Mouse (Mus musculus) lung, postnatal 36 days (tissue): ENCODE results near the gene Prdm11.
A peak's percentile ranks its signal among the peaks of the same experiment; 100 is the strongest.

ENCODE experiments used
- DNase-seq: peaks from one replicate; pipeline ENCODE4 v3.0.0; 2022; ENCODE audit warnings: mixed read lengths

Gene Prdm11

GRCm38 (mm10) chr2:93045129-93045817 lies 694 bp downstream of the Prdm11 start:
- DNase-seq, result peak; percentile 97

GRCm38 (mm10) chr2:93043449-93044157 lies 2.4 kb downstream of the Prdm11 start:
- no peak for DNase-seq

GRCm38 (mm10) chr2:93041470-93041869 lies 4.5 kb downstream of the Prdm11 start:
- DNase-seq, result no peak

- peak; percentile 66 for DNase-seq
Observed at GRCm38 (mm10) chr2:93040841-93041240, 5.1 kb downstream of the Prdm11 start.

GRCm38 (mm10) chr2:93039706-93040105 lies 6.3 kb downstream of the Prdm11 start:
- no peak for DNase-seq

- DNase-seq, result no peak
Observed at GRCm38 (mm10) chr2:93039043-93039442, 6.9 kb downstream of the Prdm11 start.

GRCm38 (mm10) chr2:93035631-93036030 lies 10.3 kb downstream of the Prdm11 start:
- peak; percentile 70 for DNase-seq

- peak; percentile 59 for DNase-seq
Observed at GRCm38 (mm10) chr2:93032651-93033050, 13.3 kb downstream of the Prdm11 start.

GRCm38 (mm10) chr2:93032049-93032448 lies 13.9 kb downstream of the Prdm11 start:
- no peak for DNase-seq

GRCm38 (mm10) chr2:93031021-93031420 lies 14.9 kb downstream of the Prdm11 start:
- no peak for DNase-seq

GRCm38 (mm10) chr2:93030101-93030500 lies 15.9 kb downstream of the Prdm11 start:
- no peak for DNase-seq

GRCm38 (mm10) chr2:93029267-93030060 lies 16.5 kb downstream of the Prdm11 start:
- DNase-seq, result peak; percentile 68

- no peak for DNase-seq
Observed at GRCm38 (mm10) chr2:93028865-93029264, 17.1 kb downstream of the Prdm11 start.

- no peak for DNase-seq
Observed at GRCm38 (mm10) chr2:93027713-93028112, 18.3 kb downstream of the Prdm11 start.

GRCm38 (mm10) chr2:93024431-93024830 lies 21.5 kb downstream of the Prdm11 start:
- no peak for DNase-seq

- DNase-seq, result peak; percentile 22
Observed at GRCm38 (mm10) chr2:93018854-93019253, 27.1 kb downstream of the Prdm11 start.

- DNase-seq, result no peak
Observed at GRCm38 (mm10) chr2:93017151-93017550, 28.8 kb downstream of the Prdm11 start.

- no peak for DNase-seq
Observed at GRCm38 (mm10) chr2:93015041-93015440, 30.9 kb downstream of the Prdm11 start.

- peak; percentile 66 for DNase-seq
Observed at GRCm38 (mm10) chr2:93014093-93014937, 31.7 kb downstream of the Prdm11 start.

GRCm38 (mm10) chr2:93013415-93014092 lies 32.4 kb downstream of the Prdm11 start:
- DNase-seq, result no peak

- no peak for DNase-seq
Observed at GRCm38 (mm10) chr2:93012976-93013375, 33.0 kb downstream of the Prdm11 start.

GRCm38 (mm10) chr2:93011933-93012332 lies 34.0 kb downstream of the Prdm11 start:
- no peak for DNase-seq
